Mouse (Mus musculus) kidney, postnatal 36 days (tissue): ENCODE data around the gene Necab2.
A peak's percentile ranks its signal among the peaks of the same experiment; 100 is the strongest.

ENCODE experiments used
- DNase-seq, 2 experiments: peaks; one replicate each; pipeline ENCODE4 v3.0.0; 2021 to 2022; ENCODE audit warnings: mixed read lengths in 2 of 2

Necab2 gene

GRCm38 (mm10) chr8:119428350-119428740, 18.2 kb upstream of the Necab2 start:
- no peak for DNase-seq

DNA sequence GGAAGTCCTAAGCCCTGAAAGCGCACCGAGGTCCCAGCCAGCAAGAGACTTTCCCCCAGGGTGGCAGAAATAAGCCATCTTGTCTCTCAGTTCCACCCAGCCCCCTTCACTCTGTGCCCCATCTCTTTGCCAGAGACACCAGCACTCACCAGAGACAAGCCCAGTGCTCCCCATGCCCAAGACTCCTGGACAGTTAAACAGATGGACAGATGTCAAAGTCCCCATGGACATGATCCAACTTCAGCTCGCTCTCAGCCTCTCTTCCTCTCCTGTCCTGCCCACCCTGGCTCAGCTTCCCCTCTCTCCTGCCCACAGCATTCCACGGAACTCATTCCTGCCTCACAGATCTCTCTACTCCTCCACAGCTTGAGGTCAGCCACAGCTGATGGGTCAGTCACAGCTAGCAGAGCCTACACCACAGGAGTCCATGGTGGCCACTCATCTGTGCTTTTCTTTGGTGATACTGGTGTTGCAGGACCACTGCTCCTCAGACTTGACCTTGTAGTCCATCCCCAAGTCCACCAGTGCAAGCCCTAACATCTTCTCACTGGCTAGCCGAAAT, 17.7 kb upstream of the Necab2 start:
- DNase-seq = peak; percentile 54 to 65

GRCm38 (mm10) chr8:119429552-119429951, 17.0 kb upstream of the Necab2 start:
- peak; percentile 66 to 70 for DNase-seq

- peak; percentile 59 to 60 for DNase-seq
These were observed 16.3 kb upstream of the Necab2 start for GRCm38 (mm10) chr8:119430250-119430649.

DNA sequence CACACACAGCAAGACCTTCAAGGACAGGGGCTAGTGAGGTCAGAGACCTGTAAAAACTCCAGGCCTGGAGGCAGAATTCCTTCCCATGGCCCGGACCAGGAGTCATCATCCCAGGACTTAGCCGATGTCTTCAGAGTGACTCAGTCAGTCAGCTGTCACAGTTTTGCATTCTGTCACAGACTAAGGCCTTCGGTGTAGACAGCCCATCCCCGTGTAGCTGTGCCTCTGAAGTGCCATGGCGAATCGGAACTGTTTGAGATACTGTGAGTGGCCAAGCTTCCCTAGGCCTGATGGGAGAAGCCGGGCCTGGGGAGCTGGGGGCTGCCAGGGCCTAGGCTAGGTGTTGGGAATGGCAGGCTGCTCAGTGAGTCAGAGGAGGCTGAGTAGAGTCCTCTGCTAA, 15.8 kb upstream of the Necab2 start:
- DNase-seq = no peak

DNA sequence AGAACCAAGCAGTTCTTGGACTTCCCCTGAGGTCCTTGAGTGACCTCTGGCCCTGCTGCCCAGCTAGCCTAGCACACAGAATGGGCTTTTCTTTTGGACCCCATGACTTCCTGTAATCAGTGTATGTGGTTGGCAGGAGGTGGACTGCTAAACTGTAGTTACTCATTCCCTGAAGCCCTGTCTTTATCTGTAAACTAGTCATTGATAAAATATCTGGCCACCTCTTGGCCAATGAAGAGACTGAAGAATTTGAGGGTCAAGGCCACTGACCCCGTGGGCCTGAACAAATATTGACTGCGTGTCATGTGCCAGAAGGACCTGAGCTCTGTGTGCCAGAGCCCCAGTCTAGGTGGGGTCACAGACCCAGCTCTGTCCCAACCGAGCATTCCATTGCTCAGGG, 14.1 kb upstream of the Necab2 start:
- peak in 1 of 2 experiments; percentile 51 for DNase-seq

GRCm38 (mm10) chr8:119433582-119434174, 12.8 kb upstream of the Necab2 start, which contains the start of gene Osgin1:
Gene Osgin1 (plus strand): TSS chr8:119434124.
- peak in 1 of 2 experiments; percentile 69 for DNase-seq

GRCm38 (mm10) chr8:119434569-119434968, 11.9 kb upstream of the Necab2 start:
- DNase-seq = no peak

DNA sequence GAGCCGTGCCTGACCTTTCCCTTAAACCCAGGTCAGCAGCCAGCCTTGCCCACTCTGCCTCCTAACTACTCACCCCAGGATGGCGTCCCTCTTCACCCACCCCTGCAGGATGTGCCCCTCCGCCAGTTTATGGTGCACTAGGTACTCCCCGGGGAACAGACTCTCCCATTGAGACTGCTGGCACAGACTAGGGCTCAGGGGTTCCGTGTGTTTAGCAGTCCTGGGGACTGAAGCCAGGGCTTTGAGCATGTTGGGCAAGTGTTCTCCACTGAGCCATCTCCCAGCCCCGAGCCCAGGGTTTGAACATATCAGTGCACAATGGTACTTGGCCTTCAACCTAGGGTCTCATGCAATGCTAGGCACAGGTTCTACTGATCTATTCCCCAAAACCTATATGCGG, 11.0 kb upstream of the Necab2 start:
- DNase-seq = no peak

DNA sequence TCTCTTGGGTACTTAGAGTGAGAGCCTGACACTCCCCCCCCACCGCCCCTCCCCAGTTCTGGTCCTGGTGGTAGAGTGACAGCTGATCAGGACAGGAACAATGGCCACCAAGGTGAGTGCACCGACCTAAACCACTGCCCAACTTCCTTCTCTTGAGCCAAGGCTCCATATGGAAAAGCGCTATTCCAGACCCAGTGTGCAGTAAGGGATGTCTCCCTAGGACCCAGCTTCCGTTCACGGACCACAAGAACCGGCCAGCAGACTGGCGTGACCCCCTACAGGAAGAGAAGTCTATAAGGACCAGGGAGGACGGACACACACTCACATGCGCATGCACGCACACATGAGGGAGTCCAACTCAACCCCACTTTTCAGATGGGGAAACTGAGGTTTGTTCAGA, 10.2 kb upstream of the Necab2 start:
- no peak for DNase-seq

- peak; percentile 94 for DNase-seq
These were observed 9.6 kb upstream of the Necab2 start for GRCm38 (mm10) chr8:119436933-119437332.

DNA sequence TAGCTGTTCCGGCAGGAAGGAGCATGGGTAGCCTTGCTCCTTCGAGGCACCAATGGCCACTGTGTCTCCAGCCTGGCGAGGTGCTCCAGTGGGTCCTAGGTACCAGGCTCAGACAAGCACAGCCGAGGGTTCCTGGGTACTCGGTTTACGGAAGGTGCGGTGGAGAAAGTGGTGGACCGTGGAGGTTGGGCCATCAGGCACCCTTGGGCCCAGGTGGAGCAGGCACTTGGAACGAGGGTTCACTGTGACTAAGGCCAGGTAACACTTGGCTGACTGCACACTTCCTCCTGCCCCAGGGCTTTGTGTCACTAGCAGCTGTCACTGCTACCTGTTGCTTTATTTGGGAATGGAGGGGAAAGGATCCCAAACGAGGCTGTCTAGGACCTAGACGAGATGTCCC, 9.0 kb upstream of the Necab2 start:
- DNase-seq = peak in 1 of 2 experiments; percentile 61

DNA sequence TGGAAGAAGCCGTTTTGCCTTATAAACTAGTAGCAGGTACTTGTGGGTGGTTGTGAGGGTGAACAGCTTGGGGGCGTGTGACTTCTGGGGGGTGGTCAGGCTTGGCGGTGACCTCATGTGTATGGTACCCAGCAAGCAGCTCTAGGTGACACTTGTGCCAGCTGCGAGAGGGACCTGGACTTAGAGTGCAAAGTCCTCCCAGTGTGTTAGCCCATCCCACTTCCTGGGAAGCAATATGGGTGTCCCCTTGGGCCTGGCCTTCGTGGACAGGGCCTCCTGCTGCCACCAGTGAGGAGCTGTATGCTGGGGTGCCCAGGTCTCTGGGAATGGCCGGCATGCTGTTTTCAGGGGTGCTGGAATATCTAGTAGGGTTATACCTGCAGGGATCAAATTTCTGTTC, 7.6 kb upstream of the Necab2 start:
- peak; percentile 65 to 69 for DNase-seq

DNA sequence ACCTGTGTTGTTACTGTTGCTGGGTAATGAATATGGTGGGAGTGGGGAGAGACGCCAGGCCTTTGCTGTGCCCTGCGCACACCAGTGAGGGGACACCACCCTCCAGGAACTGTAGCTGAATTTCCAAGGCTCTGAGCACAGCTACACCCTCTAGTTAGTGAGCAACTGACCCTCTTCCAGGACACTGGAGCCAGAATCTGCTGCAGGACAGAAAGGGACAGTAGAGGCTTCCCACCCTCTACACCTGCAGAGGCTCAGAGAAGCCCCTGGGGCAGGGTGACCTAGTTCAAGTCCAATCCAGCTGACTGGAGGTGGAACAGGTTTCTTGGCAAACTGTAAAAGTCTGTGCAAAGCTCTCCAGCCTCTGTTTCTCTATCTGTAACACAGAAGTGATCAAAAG, 7.1 kb upstream of the Necab2 start:
- DNase-seq = no peak

- DNase-seq = peak in 1 of 2 experiments; percentile 29
These were observed 6.6 kb upstream of the Necab2 start for GRCm38 (mm10) chr8:119439893-119440249.

GRCm38 (mm10) chr8:119440250-119440951, 6.1 kb upstream of the Necab2 start:
- peak; percentile 92 to 95 for DNase-seq

GRCm38 (mm10) chr8:119440952-119441270, 5.6 kb upstream of the Necab2 start:
- DNase-seq = no peak

- DNase-seq = no peak
These were observed 4.5 kb upstream of the Necab2 start for GRCm38 (mm10) chr8:119442013-119442412.

DNA sequence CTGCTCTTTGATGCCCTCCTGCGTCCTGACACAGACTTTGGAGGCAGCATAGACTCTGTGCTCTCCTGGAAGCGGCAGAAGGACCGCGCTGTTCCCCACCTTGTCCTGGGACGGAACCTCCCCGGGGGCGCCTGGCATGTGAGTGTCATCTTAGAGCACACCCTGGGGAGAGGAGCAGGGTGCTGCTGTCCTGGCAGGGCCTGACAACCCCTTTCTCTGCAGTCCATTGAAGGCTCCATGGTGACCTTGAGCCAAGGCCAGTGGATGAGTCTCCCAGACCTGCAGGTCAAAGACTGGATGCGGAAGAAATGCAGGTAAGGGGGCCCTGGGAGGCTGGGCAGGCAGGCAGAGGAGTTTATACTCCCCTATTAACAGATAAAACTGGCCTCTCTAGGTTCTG, 3.5 kb upstream of the Necab2 start:
- no peak for DNase-seq

DNA sequence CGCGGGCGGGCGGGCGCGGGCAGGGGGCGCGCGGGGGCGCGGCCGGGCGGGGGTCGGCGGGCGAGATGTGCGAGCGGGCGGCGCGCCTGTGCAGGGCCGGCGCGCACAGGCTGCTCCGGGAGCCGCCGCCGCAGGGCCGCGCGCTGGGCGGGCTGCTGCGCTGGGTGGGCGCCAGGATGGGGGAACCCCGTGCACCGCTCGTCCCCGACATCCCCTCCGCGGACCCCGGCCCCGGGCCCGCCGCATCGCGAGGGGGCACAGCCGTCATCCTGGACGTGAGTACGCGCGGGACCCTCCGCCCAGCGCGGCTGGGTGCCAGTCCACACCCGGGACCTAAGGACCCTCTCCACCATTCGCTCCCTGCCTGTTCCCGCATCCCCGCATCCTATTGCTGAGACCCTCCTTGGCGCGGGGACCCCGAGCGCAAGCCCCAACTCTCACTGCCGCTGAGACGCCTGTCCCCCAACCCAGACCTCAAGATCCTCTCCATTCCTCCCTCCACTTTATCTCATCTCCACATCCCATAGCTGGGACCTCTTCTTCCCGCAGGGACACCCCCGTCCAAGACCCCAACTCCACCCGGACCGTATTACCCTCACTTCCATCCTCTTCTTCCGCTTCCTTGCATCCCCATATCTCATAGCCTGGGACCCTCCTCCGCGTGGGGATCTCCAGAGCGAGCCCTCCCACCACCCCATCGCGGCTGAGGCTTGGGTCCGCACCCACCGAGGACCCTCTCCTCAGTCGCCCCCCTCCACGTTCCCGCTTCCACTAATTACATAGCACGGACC, 666 bp downstream of the Necab2 start:
- DNase-seq = no peak

- DNase-seq = no peak
These were observed 1.3 kb downstream of the Necab2 start for GRCm38 (mm10) chr8:119447781-119448170.

DNA sequence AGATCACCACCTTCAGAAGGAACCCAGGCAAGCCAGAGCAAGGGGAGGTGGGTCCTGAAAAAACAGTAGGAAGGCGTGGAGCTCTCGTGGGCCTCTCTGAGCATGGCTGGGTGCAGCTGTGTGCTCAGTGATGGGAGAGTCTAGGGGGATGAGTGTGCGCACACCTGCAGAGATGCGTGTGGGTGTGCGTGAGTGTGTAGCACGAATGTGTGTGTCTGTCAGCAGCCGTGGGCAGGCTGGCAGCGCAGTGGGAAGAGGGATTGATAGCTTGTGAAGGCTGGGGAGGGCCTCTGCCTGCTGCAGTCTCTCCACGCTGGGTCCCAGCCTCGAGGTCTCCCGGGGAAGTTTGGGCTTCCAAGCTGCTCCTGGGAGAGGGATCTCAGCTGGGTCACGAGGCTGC, 3.1 kb downstream of the Necab2 start:
- no peak for DNase-seq

DNA sequence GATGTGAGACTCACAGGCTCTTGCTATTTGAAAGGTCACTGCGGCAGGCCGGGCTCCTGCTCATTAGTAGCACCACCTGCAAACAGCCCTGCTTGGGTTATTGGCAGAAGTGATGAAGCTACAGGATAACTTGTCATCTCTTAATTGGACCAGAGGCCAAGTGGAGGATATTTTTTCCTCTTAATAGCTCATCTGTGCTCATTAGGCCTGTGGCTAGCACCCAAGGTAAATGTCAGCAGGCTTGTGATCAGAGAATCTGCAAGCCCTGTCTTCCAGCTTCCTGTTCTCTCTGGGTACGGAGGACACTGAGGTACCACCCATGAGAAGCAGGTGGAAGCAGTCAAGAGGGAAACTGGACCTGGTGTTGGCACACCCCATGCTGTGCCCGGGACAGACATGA, 4.6 kb downstream of the Necab2 start:
- no peak for DNase-seq

DNA sequence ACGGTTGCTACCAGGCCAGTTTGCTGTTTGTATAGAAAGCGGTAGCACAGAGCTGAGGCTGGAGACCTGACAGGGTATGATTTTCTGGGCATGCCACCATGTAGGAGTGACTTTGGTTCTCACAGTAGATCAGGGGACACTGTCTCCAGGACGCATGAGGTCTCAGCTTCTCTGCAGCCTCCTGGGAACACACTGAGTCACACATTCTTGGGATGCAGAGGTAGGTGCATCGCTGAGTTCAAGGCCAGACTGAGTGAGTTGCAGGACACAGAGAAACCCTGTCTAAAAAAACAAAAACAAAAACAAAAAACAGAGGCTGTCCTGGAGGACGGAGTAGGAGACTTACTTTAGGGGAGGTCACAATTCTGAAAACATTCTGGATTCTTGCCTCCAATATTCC, 6.4 kb downstream of the Necab2 start:
- DNase-seq = no peak
